ENCODE assay signal across 19 mouse cellular contexts in the genomic region with DNA sequence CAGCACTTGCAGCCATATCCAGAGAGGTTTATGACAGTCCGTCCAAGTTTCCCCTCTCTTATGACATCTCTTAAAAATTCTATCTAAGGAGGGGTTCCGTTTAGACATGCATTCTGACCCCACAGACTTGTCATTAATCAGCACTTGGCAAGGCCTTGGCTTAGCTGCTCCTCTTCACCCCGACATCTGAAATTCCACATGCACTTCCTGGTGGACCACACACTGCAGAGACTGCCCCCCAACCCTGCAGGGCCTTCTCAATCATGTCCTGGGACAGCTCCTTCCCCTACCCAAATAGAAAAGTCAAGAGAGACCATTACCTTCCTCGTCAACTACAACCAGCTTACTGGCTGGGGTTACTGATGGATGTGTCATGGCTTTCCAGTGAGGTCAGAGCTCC.
DNase-seq lines count a peak whose midpoint lies in the region; ATAC-seq lines count a peak whose summit lies in the region.
"Had no signal": no experiment of that assay in that cellular context is flagged by ENCODE, and none has a peak within 500 bp of the region (broad histone marks: within the 10 kb centered on the region; RNA-seq: fewer than 3 reads in every experiment).

No protein-coding gene starts in this region.

- H3K9me3 ChIP-seq in hindbrain, embryonic 16.5 days (ENCODE audit: control insufficient read depth, low read length) = no peaks in the 10 kb centered on the region
- no peaks in the 10 kb centered on the region for H3K9me3 ChIP-seq in hindbrain, embryonic 11.5 days (ENCODE audit: control insufficient read depth, low read length)
- H3K9me3 ChIP-seq in kidney, embryonic 16.5 days (ENCODE audit: low read length) = no peaks in the 10 kb centered on the region
- H3K9me3 ChIP-seq: embryonic facial prominence, embryonic 10.5 days; heart, embryonic 12.5 days; hindbrain, embryonic 12.5 days had no signal

- H3K27me3 ChIP-seq in hindbrain, embryonic 16.5 days (replicated peaks; ENCODE audit: control insufficient read depth, insufficient read depth, low read length) = no peaks in the 10 kb centered on the region
- no peaks in the 10 kb centered on the region for H3K27me3 ChIP-seq in hindbrain, embryonic 11.5 days (ENCODE audit: control insufficient read depth, insufficient read depth, low read length)
- H3K27me3 ChIP-seq in kidney, embryonic 16.5 days (ENCODE audit: insufficient read depth, low read length) = no peaks in the 10 kb centered on the region
- H3K27me3 ChIP-seq: CH12.LX; forebrain, embryonic 13.5 days; heart, embryonic 12.5 days; hindbrain, embryonic 12.5 days had no signal

- no peaks in the 10 kb centered on the region for H3K36me3 ChIP-seq in hindbrain, embryonic 16.5 days (ENCODE audit: control insufficient read depth, insufficient read depth, low read length)
- H3K36me3 ChIP-seq in hindbrain, embryonic 11.5 days (ENCODE audit: control insufficient read depth, insufficient read depth, low read length) = no peaks in the 10 kb centered on the region
- H3K36me3 ChIP-seq in kidney, embryonic 16.5 days (ENCODE audit: insufficient read depth, low read length) = no peaks in the 10 kb centered on the region
- H3K36me3 ChIP-seq: embryonic facial prominence, embryonic 10.5 days; heart, embryonic 12.5 days; hindbrain, embryonic 12.5 days had no signal

- H3K9ac ChIP-seq in hindbrain, embryonic 16.5 days (ENCODE audit: low read depth, low read length) = no peak overlapping the region
- no peak overlapping the region for H3K9ac ChIP-seq in hindbrain, embryonic 11.5 days (ENCODE audit: low read depth, low read length)
- H3K9ac ChIP-seq in kidney, embryonic 16.5 days (replicated peaks; ENCODE audit: low read length) = no peak overlapping the region
- H3K9ac ChIP-seq: forebrain, embryonic 13.5 days; forebrain, postnatal 0 days; heart, embryonic 12.5 days; hindbrain, embryonic 12.5 days had no signal

- H3K27ac ChIP-seq in hindbrain, embryonic 16.5 days (ENCODE audit: low read depth, low read length) = no peak overlapping the region
- no peak overlapping the region for H3K27ac ChIP-seq in hindbrain, embryonic 11.5 days (ENCODE audit: low read depth, low read length)
- H3K27ac ChIP-seq in kidney, embryonic 16.5 days (ENCODE audit: low read length) = no peak overlapping the region
- H3K27ac ChIP-seq: embryonic facial prominence, embryonic 10.5 days; forebrain, embryonic 13.5 days; hindbrain, embryonic 12.5 days had no signal

- no peak overlapping the region for H3K4me2 ChIP-seq in hindbrain, embryonic 16.5 days (ENCODE audit: low read length)
- no peak overlapping the region for H3K4me2 ChIP-seq in hindbrain, embryonic 11.5 days (replicated peaks; ENCODE audit: low read depth, low read length)
- no peak overlapping the region for H3K4me2 ChIP-seq in kidney, embryonic 16.5 days (replicated peaks; ENCODE audit: low read depth, low read length)
- H3K4me2 ChIP-seq: forebrain, embryonic 13.5 days; heart, embryonic 12.5 days; hindbrain, embryonic 12.5 days had no signal

- no peaks in the 10 kb centered on the region for H3K4me1 ChIP-seq in hindbrain, embryonic 16.5 days (ENCODE audit: control insufficient read depth, insufficient read depth, low read depth, low read length)
- H3K4me1 ChIP-seq in hindbrain, embryonic 11.5 days (replicated peaks; ENCODE audit: control insufficient read depth, insufficient read depth, low read length) = no peaks in the 10 kb centered on the region
- no peaks in the 10 kb centered on the region for H3K4me1 ChIP-seq in kidney, embryonic 16.5 days (ENCODE audit: insufficient read depth, low read length)
- H3K4me1 ChIP-seq: embryonic facial prominence, embryonic 10.5 days; forebrain, embryonic 13.5 days; hindbrain, embryonic 12.5 days had no signal

- ATAC-seq in hindbrain, embryonic 16.5 days = peak; percentile 34; the same call in 1 of the 2 replicates
- ATAC-seq in hindbrain, embryonic 11.5 days (ENCODE audit: low FRiP score) = no peak
- peak; percentile 63 for ATAC-seq in kidney, embryonic 16.5 days (ENCODE audit: low FRiP score, low TSS enrichment)
- ATAC-seq: activated CD4-positive, CD25-positive, alpha-beta regulatory T cell, adult 4 months; forebrain, embryonic 13.5 days; forebrain, postnatal 0 days; Patski had no signal

- no peak for DNase-seq in hindbrain, embryonic 11.5 days (ENCODE audit: low spot score)
- no peak for DNase-seq in kidney, adult 11 months
- peak; percentile 43 for DNase-seq in kidney, postnatal 14 days
- peak; percentile 24 for DNase-seq in mesoderm, embryonic 11.5 days (ENCODE audit: low read depth, low spot score)
- DNase-seq: adrenal gland, postnatal 36 days; cerebellum, adult 2 months; cerebellum, postnatal 10 days; forebrain, postnatal 0 days; gastrocnemius, postnatal 14 days; heart, postnatal 36 days had no signal

- no peak overlapping the region for H3K4me3 ChIP-seq in hindbrain, embryonic 16.5 days (ENCODE audit: low read length)
- no peak overlapping the region for H3K4me3 ChIP-seq in hindbrain, embryonic 11.5 days (ENCODE audit: low read depth, low read length)
- H3K4me3 ChIP-seq in kidney, embryonic 16.5 days (ENCODE audit: low read length) = no peak overlapping the region
- H3K4me3 ChIP-seq: embryonic facial prominence, embryonic 10.5 days; forebrain, embryonic 13.5 days; heart, embryonic 12.5 days; hindbrain, embryonic 12.5 days had no signal

- 59% methylated on average over 4 of the region's 4 CpGs for WGBS in hindbrain, embryonic 16.5 days
- 64% methylated on average over 4 of the region's 4 CpGs for WGBS in hindbrain, embryonic 11.5 days
- 29% methylated on average over 4 of the region's 4 CpGs for WGBS in kidney, embryonic 16.5 days

Comparison
In these comparisons a context has a peak if more than half of its experiments do, and no peak if none do; other contexts are left out.
1. DNase-seq: peak in kidney, postnatal 14 days (single experiment) and mesoderm, embryonic 11.5 days (single experiment); none in hindbrain, embryonic 11.5 days (single experiment) and kidney, adult 11 months (single experiment).